Mouse (Mus musculus): Measurements from ENCODE around the gene Slc25a47. TPM values are rescaled to one million over a fixed set of nuclear protein-coding genes. Genes with fewer than 3 reads are reported as not detected.

Slc25a47 gene
- 1 to 10 TPM in 1 of 2 experiments, under 1 TPM in 1; 0.86 to 4.8 TPM for total RNA-seq (2023)

GRCm38 (mm10) chr12:108835840-108836409, at the start of gene Slc25a47, which contains the start of gene Slc25a29:
Gene Slc25a47, plus strand, starts transcription at chr12:108836046.
Gene Slc25a29, minus strand, starts transcription at chr12:108835883.

GRCm38 (mm10) chr12:108792546-108793452, 43.0 kb upstream of the Slc25a47 start, which contains the start of gene Yy1:
Gene Yy1, plus strand, starts transcription at chr12:108792973.

DNA sequence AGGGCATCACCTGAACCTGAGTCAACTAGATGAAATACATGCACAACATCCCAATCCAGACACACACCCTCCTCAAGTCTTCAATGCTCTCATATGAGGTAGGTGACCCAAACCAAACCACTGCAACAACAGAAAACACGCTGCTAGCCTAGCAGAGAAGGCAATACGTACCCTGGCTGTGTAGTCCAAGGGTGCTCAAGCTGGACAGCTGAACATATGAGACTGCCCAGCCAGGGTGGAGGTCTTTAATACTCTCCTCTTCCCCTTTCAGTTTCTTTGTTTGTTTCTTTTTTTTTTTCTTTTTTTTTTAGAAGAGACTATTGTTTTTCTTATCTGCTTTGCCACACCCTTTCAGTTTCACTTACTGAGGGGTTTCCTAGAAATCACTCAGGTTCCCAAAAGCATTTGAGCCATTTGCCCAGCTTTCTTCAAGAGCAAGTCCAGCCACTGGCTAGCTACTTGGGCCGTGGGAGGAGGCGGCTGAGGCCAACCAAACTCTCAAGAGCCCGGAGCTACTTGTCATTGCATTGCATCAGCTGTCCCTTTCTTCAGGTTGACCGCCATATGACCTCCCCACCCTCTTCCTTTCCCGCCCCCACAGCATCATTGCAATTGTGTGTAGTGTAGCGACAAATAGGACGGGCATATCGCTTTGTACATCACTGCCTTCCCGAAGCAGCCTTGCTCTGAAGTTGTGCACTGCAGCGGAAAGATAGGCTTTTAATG, 57.3 kb downstream of the Slc25a47 start, which contains the start of gene Wdr25:
TSS of gene Wdr25 (plus strand) at position 643 of the 726 bp plus-strand sequence.

DNA sequence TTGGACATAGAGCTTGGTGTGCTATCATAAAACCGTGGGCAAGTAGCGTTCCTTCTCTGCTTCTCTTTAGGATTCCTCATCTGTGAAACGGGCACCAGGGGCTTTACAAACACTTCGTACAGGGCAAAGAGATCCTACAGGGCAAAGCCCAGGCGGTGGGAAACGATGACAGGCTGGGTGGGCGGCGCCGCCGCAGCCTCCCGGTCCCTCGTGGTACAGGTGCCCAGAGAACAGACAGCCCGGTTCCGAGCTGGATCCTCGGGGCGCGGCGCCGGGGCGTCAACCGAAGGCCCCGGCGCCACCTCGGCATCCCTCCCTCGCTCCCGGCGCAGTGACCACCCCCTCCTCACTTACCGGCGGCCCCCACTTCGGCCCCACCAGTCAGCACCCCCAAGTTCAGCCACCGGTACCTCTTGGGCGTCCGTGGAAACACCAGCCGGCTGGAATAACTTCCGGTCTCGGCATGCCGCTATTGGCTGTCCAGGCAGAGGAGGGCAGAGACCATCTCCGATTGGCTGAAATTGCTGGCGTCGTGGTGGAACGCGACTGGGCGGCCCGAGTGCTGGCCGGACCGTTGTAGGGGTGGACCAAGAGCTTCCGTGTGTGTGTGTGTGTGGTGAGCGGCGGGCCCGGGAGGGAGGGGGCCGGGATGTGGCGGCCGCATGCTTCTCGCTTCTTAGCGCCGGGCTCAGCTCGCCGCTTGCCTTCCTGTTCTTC, 58.0 kb downstream of the Slc25a47 start, which contains the start of gene Wars:
TSS of gene Wars (minus strand) at position 460 of the 717 bp plus-strand sequence.

Other genes starting within 250 kb of the Slc25a47 start
- not detected for gene Degs2, start 133.7 kb upstream of the Slc25a47 start, total RNA-seq (2023)
- gene Yy1, start 43.1 kb upstream of the Slc25a47 start, total RNA-seq (2023): 10 to 100 TPM; 88.0 to 93.7 TPM
- gene Slc25a29, start 163 bp upstream of the Slc25a47 start, total RNA-seq (2023): 1 to 10 TPM; 5.6 to 6.5 TPM
- gene Wdr25, start 57.6 kb downstream of the Slc25a47 start, total RNA-seq (2023): 1 to 10 TPM; 7.6 to 9.9 TPM
- 10 to 100 TPM; 48.8 to 58.0 TPM for gene Wars, start 58.1 kb downstream of the Slc25a47 start, total RNA-seq (2023)
- gene Begain, start 232.2 kb downstream of the Slc25a47 start, total RNA-seq (2023): 1 to 10 TPM; 7.1 to 7.6 TPM

Data from B cell, adult 67 days (primary cell).